Mouse (Mus musculus) Patski (cell line): ENCODE measurements at regions not wholly inside any gene's neighbourhood (a gene's known extent, or its start where the extent isn't known, plus 50 kb on each side); places are given as distances from the start of the nearest gene placed in this dataset.

Source experiments
- ATAC-seq: fragments of 100-300 bp; one replicate; pipeline ENCODE4 v1.8.0; 2021
- CTCF ChIA-PET: fragments of 350-600 bp; sonication (Branson Sonifier 250); formaldehyde crosslinking; loops from one replicate; lab custom pipeline; 2022; ENCODE audit warnings: inconsistent platforms; lab: Charles Lee
- POLR2A ChIA-PET: fragments of 350-600 bp; sonication (Branson Sonifier 250); formaldehyde crosslinking; loops from one replicate; lab custom pipeline; 2022; ENCODE audit warnings: antibody characterized with exemption, inconsistent platforms; lab: Charles Lee
- DNase-seq: peaks from one replicate; pipeline ENCODE4 v3.0.0-alpha.2; 2011; ENCODE audit warnings: low read depth, low spot score
- H3K27me3 ChIP-seq: fragments of 371-371 bp; one replicate; pipeline ENCODE4 v1.5.1; 2021
- CTCF ChIP-seq: fragments of 100-300 bp; IDR thresholded peaks from one replicate; pipeline ENCODE4 v1.5.1; 2021
- in situ Hi-C: fragments of 300-500 bp; cut with MboI; formaldehyde crosslinking; loops from 3 replicates; pipeline ENCODE4 v1.11.1; 2018; ENCODE audit warnings: low pct_unique_long_range_greater_than_20kb, mixed read lengths

DNA sequence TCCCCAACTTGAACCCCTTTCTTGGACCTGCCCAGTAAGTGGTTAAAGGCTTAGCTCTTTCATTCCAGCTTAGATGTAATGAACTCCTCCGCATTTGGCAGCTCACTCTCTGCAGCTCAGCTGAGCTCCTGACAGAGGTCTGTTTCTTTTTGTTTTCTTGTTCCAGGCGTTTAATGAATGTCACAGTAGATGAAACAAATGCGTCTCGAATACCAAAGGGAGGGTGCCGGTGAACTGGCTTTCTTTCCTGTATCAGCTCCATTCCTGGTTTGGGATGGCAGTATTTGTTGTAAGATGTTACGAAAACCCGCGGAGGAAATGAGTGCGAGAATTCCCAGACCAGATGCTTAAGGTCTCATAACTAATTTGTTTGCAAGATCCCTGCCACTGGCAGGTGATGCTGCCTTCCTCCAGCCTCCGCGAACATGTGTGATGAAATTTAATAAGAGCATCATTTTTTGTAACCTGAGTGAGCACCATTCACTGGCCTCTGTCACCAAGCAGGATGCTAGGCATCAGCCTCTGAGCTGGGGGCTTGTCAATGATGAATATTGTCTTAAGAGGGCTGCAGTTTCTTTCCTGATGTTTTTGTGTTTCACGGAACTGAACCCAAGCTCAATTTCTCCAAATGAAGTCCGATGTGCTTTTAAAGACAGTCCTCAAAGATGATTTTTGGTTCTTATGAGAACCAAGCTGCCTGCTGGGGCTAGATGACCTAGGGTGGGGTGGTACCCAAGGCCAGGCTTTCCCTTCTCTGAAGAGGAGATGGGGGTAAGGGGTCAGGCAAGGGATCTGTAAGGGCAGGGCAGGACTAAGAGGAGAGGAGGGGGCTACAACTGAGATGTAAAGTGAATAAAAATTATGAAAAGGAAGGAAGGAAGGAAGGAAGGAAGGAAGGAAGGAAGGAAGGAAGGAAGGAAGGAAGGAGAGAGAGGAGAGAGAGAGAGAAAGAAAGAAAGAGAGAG, 250.1 kb upstream of the Prkcq start:
- no peak for TF ChIP-seq CTCF
- in situ Hi-C loops, result no loop called here
- H3K27me3 ChIP-seq, result no peaks in the 10 kb centered on the region
- DNase-seq (no peak), ATAC-seq (no peak)
- POLR2A ChIA-PET, result no interaction called here
- CTCF ChIA-PET, result no interaction called here

DNA sequence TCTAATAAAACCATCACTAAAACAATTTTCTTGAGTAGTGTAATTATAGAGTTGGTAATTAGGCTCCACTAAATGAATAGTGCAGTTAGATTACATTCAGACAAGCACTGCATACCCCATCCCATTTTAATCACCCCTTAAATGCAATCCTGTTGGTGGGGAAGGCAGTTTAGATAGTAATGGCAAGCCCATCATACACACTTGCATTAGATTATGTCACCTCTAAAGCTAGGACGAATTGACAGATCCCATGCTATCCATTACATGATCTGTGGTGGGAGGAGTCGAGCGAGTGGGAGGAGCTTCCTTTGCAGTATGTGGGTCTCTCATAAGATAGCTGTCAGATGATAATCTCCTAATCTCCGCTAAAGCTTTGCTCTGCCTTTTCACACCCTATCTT, 247.9 kb upstream of the Prkcq start:
- DNase-seq (no peak), ATAC-seq (no peak)
- POLR2A ChIA-PET, result no interaction called here
- in situ Hi-C loops, result no loop called here
- no peaks in the 10 kb centered on the region for H3K27me3 ChIP-seq
- no peak for TF ChIP-seq CTCF
- CTCF ChIA-PET, result no interaction called here

DNA sequence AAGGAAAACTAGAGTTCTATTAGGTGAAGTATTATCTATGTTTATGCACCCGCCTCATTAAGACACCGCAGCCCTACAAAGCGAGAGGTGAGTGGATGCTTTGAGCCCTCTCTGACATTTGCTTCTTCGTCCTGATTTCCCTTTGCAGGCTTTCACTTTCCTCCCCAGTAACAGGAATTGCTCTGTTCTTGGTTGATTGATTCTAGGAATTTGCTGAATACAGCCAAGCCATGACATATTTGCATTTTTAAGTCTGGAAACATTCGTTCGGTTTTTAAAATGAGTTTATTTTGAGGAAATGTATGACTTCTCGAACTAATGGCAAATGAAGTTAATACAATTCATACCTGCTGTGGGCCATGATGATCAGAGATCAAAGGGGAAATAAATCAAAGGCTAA, 246.5 kb upstream of the Prkcq start:
- DNase-seq (peak; percentile 15), ATAC-seq (peak; percentile 62)
- CTCF ChIA-PET, result no interaction called here
- POLR2A ChIA-PET, result no interaction called here
- no peaks in the 10 kb centered on the region for H3K27me3 ChIP-seq
- no peak for TF ChIP-seq CTCF
- in situ Hi-C loops, result no loop called here

DNA sequence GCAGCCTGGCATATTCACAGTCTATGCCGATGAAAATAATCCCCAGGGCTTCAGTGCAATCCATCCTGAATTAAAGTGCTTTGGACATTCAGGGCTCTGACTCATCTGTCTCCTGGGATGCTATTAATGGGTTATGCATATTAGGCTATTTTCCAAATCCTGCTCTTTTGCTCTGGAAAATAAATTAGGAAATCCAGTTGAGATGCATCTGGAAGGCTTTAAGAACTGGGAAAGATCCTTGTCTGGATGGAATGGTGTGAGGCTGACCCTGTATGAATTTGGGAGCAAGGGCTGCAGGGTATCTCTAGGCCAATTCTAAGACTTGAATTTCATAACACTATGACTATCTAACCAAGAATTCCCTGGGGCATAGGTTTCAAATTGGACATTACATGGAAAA, 234.5 kb upstream of the Prkcq start:
- in situ Hi-C loops, result no loop called here
- ChIA-PET CTCF (no interaction called here), POLR2A (no interaction called here)
- peak; percentile 31 for ATAC-seq
- peak; percentile 44 for DNase-seq
- H3K27me3 ChIP-seq, result no peaks in the 10 kb centered on the region
- TF ChIP-seq CTCF, result no peak

DNA sequence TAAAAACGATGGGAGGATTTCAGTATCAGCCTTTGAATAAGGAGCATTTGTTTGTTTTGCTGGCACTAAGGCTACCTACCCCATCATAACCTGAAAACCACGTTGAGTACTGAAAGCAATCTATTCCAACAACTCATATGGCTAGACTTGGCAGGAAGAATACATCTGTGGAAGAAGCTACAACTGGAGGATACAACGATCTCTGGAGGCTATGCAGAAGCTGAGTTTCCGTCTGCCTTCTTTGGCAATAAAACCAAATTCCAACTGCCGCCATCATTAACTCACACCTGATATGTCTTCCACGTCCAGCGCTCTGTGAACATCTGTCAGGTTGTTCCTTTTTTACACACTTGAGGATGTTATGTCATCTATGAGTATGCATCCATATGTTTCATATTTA, 206.7 kb upstream of the Prkcq start:
- no peaks in the 10 kb centered on the region for H3K27me3 ChIP-seq
- in situ Hi-C loops, result no loop called here
- no peak for TF ChIP-seq CTCF
- ChIA-PET CTCF (no interaction called here), POLR2A (no interaction called here)
- ATAC-seq (no peak), DNase-seq (no peak)

DNA sequence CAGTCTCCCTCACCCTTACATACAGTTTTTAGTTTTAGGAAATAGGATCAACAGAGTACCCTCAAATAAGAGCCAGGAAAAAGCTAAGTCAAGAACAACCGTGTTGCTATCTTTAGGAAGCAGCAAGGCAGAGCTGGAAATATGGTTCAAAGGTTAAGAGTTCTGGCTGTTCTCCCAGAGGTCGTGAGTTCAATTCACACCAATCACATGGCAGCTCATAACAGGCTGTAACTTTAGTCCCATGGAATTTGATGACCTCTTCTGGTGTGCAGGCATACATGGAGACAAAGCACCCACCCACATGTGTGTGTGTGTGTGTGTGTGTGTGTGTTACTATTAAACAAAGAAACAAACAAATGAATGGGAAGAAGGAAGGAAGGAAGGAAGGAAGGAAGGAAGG, 205.0 kb upstream of the Prkcq start:
- in situ Hi-C loops, result no loop called here
- DNase-seq (no peak), ATAC-seq (no peak)
- TF ChIP-seq CTCF, result no peak
- H3K27me3 ChIP-seq, result no peaks in the 10 kb centered on the region
- CTCF ChIA-PET, result no interaction called here
- POLR2A ChIA-PET, result no interaction called here

DNA sequence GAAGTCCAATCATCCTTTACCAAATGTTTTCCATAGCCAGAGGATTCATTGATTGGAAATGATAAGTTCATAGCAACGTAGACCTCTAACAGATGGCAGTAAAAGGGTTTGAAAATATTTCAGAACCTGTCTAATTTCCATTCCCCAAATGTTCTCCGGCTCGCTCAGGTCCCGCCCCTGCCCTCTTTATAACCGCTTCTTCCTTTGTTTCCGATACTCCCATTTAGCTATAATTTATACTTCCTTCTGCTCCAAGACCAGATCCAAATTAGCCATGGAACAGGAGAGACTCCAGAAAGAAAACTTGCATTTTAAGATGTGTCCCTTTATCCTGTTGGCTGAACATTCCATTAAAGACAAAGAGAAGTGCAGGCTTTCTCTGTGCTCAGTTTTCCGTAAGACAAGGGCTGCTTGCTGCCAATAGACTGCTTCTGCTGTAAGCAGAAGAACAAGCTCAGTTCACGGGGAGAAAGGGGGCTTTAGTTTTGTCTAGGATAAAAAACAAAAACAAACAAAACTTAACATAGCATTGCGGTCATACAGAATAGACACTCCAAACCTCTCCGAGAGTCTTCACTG, 202.7 kb upstream of the Prkcq start:
- ChIA-PET CTCF (interaction anchor here (1.5 kb wide), 1 partner anchor 11 kb away, joined by 4 read pairs; no protein-coding TSS in a partner anchor), POLR2A (no interaction called here)
- in situ Hi-C loops, result no loop called here
- no peak for DNase-seq
- no peak for TF ChIP-seq CTCF
- no peaks in the 10 kb centered on the region for H3K27me3 ChIP-seq
- ATAC-seq, result no peak

DNA sequence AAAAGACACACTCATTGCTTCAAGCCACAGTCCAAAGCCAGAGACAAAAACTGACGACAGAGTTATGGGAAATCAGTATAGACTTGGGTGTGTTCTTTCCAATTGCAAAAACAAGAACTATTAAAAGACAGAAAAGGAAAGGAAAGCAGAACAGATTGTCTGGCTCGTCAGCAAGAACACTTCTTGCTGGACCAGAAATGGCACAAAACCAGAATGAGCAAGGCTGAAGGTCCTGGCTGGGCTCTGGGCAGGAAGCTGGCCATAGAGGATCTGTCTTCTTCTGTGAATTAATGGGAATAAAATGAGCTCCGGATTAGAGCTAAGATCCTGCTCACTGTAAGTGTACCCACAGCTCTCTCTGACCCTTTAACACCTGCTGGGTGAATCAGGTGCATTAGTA, 199.9 kb upstream of the Prkcq start:
- ATAC-seq (no peak), DNase-seq (peak; percentile 17)
- in situ Hi-C loops, result no loop called here
- no peaks in the 10 kb centered on the region for H3K27me3 ChIP-seq
- no peak for TF ChIP-seq CTCF
- ChIA-PET CTCF (interaction anchor here (0.8 to 0.9 kb wide), 2 partner anchors 14 to 73 kb away, joined by 3 read pairs; no protein-coding TSS in a partner anchor), POLR2A (no interaction called here)

DNA sequence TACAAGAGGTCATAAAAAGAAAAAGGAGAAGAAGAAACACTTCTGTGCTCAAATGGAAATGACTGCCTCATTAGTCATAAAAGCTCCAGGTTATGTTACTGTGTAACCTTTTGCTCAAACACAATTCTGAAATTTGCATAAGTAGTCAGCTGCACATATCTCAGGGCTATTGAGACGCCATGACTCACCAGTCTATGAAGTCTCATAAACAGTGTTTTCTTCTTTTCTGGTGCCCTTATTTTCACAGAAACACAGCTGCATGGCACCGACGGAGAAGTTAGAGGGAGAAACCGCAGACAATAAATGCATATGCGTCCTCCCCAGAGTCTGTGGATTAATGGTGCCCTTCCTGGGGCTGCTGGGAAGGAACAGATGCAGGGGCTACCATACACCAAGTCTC, 193.1 kb upstream of the Prkcq start:
- H3K27me3 ChIP-seq, result no peaks in the 10 kb centered on the region
- in situ Hi-C loops, result no loop called here
- CTCF ChIA-PET, result no interaction called here
- POLR2A ChIA-PET, result no interaction called here
- DNase-seq (peak; percentile 65), ATAC-seq (peak; percentile 99)
- no peak for TF ChIP-seq CTCF

DNA sequence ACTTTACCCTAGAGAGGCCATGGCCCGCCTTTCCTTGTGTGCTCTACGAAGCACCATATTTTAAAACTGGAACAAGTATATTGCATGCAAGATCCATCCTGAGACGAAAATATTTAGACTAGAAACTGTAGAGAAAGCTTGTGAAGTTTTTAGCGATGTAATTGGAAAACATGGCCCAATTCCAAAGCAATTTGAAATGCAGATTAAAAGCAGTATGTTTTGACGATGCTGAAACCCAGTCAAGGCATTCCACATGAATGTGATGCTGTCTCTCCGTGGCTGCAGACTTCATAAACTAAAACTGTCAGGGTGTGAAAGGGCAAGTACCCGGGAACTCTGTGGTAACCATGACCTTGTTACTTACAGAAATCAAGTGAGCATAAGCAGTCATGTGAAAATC, 185.8 kb upstream of the Prkcq start:
- no peak for DNase-seq
- CTCF ChIA-PET, result interaction anchor here (1.4 kb wide), 1 partner anchor 14 kb away, joined by 3 read pairs; no protein-coding TSS in a partner anchor
- no peaks in the 10 kb centered on the region for H3K27me3 ChIP-seq
- POLR2A ChIA-PET, result no interaction called here
- TF ChIP-seq CTCF, result no peak
- in situ Hi-C loops, result no loop called here
- no peak for ATAC-seq

DNA sequence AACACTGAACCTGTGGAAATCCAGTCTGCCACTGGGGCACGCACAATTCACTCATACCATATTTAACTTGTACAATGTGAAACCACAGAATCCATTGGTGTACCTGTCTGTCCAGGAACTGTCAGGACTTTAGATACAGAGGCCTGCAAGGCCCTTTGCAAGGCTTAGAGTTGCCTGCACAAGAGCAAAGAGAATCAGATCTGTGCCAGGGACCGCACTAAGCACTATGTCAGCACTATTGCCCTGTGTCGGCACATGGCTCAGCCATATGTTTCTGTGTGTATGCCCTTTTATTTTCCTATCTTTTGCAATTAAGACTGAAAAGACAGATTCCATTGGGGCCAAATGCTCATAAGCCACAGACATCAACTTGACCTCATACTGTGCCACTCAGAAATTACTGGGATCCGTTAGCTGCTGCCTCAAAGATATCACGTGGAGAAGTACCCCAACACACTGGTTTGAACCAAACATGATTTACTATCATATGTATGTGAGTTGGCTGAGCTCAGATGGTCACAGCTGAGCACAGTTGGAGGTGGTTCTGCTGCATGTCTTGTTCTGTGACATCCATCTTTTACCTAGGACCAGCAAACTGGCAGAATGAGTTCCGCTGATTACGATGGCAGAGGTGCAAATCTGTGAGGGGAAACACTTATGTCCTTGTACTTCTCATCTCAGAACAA, 181.7 kb upstream of the Prkcq start:
- no peak for TF ChIP-seq CTCF
- ATAC-seq (no peak), DNase-seq (no peak)
- in situ Hi-C loops, result no loop called here
- POLR2A ChIA-PET, result no interaction called here
- H3K27me3 ChIP-seq, result no peaks in the 10 kb centered on the region
- CTCF ChIA-PET, result no interaction called here
